Mouse (Mus musculus): Measurements from ENCODE around the gene Dbn1. TPM values are rescaled to one million over a fixed set of nuclear protein-coding genes. Genes with fewer than 3 reads are reported as not detected.
A peak's percentile ranks its signal among the peaks of the same experiment; 100 is the strongest.
"Not testable (repeated sequence)": the region's sequence is repeated elsewhere in the genome, so short reads cannot be mapped to it uniquely, and the experiment has no call there.

The Dbn1 gene
- polyA plus RNA-seq, 1 experiment from 2014 or later = 59.4 TPM

DNA sequence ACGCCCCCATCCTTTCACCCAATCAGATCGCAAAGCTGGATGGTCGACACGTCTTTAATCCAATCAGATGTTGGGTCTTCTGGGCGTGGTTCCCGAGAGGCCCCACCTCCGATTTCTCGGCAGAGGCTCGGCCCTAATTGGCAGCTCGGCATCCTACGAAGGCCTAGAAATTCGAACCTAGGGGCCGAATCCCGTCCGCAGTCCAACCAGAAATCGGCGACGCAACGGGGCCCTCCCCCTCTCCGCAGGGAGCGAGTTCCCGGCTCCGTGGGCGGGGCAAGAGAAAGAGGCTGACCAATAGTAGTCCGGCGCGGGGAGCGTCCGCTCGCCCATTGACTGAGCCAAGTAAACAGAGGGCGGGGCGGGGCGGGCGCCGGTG is 43.0 kb downstream of the Dbn1 start, which contains the start of gene Grk6:
Gene Grk6, plus strand, starts transcription at position 136 of the 379 bp plus-strand sequence.
- ATAC-seq (replicated peaks; ENCODE audit: extremely low read depth, insufficient read depth, low FRiP score) = peak; percentile 95
- H3K27me3 ChIP-seq (ENCODE audit: control insufficient read depth, insufficient read depth, low read length) = no peaks in the 10 kb centered on the region
- WGBS = under 1% methylated on average over 35 of the region's 35 CpGs

GRCm38 (mm10) chr13:55444286-55444936 is 43.5 kb downstream of the Dbn1 start:
- Histone ChIP-seq H3K36me3 (ENCODE audit: control insufficient read depth, insufficient read depth) (no peaks in the 10 kb centered on the region), H3K27me3 (ENCODE audit: control insufficient read depth, insufficient read depth, low read length) (no peaks in the 10 kb centered on the region), H3K4me1 (ENCODE audit: control insufficient read depth, insufficient read depth, low read length) (peaks cover 34% of the 10 kb centered on the region), H3K4me3 (ENCODE audit: low read length) (peak overlapping the region; percentile 89), H3K9ac (ENCODE audit: low read length) (peak overlapping the region; percentile 72), H3K27ac (ENCODE audit: low read length) (peak overlapping the region; percentile 97), H3K4me2 (ENCODE audit: low read depth, low read length) (peak overlapping the region; percentile 86), H3K9me3 (replicated peaks; ENCODE audit: control insufficient read depth, low read length) (no peaks in the 10 kb centered on the region)
- WGBS = 1% methylated on average over 33 of the region's 33 CpGs
- ATAC-seq (replicated peaks; ENCODE audit: extremely low read depth, insufficient read depth, low FRiP score) = peak; percentile 76

More for the DNA sequence above, 43.0 kb downstream of the Dbn1 start, which contains the start of gene Grk6:
- H3K27ac ChIP-seq (ENCODE audit: low read length) = peak within 1 kb of the TSS; percentile 97
- H3K4me3 ChIP-seq (ENCODE audit: low read length) = peak within 1 kb of the TSS; percentile 89
- peak within 1 kb of the TSS; percentile 97 for H3K9ac ChIP-seq (ENCODE audit: low read length)
- H3K36me3 ChIP-seq (ENCODE audit: control insufficient read depth, insufficient read depth) = no peaks in the 10 kb centered on the region; the same call in 1 of the 2 replicates
- H3K4me1 ChIP-seq (ENCODE audit: control insufficient read depth, insufficient read depth, low read length) = peaks cover 39% of the 10 kb centered on the region
- H3K9me3 ChIP-seq (replicated peaks; ENCODE audit: control insufficient read depth, low read length) = no peaks in the 10 kb centered on the region
- H3K4me2 ChIP-seq (ENCODE audit: low read depth, low read length) = peak within 1 kb of the TSS; percentile 94

GRCm38 (mm10) chr13:55443799-55444285 is 44.1 kb downstream of the Dbn1 start:
- Histone ChIP-seq H3K27me3 (ENCODE audit: control insufficient read depth, insufficient read depth, low read length) (no peaks in the 10 kb centered on the region), H3K9ac (ENCODE audit: low read length) (peak overlapping the region; percentile 72), H3K4me1 (ENCODE audit: control insufficient read depth, insufficient read depth, low read length) (peaks cover 28% of the 10 kb centered on the region), H3K4me3 (ENCODE audit: low read length) (peak overlapping the region; percentile 89), H3K27ac (ENCODE audit: low read length) (peak overlapping the region; percentile 97), H3K36me3 (ENCODE audit: control insufficient read depth, insufficient read depth) (no peaks in the 10 kb centered on the region), H3K4me2 (ENCODE audit: low read depth, low read length) (peak overlapping the region; percentile 86), H3K9me3 (replicated peaks; ENCODE audit: control insufficient read depth, low read length) (no peaks in the 10 kb centered on the region)
- no peak for ATAC-seq (replicated peaks; ENCODE audit: extremely low read depth, insufficient read depth, low FRiP score)
- WGBS = 35% methylated on average over 9 of the region's 9 CpGs

GRCm38 (mm10) chr13:55437111-55437629 is 50.7 kb downstream of the Dbn1 start:
- WGBS = 79% methylated on average over 15 of the region's 15 CpGs
- H3K27ac ChIP-seq (ENCODE audit: low read length); H3K9me3 ChIP-seq (replicated peaks; ENCODE audit: control insufficient read depth, low read length); H3K36me3 ChIP-seq (ENCODE audit: control insufficient read depth, insufficient read depth); H3K4me3 ChIP-seq (ENCODE audit: low read length); H3K27me3 ChIP-seq (ENCODE audit: control insufficient read depth, insufficient read depth, low read length); ATAC-seq (replicated peaks; ENCODE audit: extremely low read depth, insufficient read depth, low FRiP score); H3K4me2 ChIP-seq (ENCODE audit: low read depth, low read length); H3K9ac ChIP-seq (ENCODE audit: low read length); H3K4me1 ChIP-seq (ENCODE audit: control insufficient read depth, insufficient read depth, low read length): not testable (repeated sequence)

DNA sequence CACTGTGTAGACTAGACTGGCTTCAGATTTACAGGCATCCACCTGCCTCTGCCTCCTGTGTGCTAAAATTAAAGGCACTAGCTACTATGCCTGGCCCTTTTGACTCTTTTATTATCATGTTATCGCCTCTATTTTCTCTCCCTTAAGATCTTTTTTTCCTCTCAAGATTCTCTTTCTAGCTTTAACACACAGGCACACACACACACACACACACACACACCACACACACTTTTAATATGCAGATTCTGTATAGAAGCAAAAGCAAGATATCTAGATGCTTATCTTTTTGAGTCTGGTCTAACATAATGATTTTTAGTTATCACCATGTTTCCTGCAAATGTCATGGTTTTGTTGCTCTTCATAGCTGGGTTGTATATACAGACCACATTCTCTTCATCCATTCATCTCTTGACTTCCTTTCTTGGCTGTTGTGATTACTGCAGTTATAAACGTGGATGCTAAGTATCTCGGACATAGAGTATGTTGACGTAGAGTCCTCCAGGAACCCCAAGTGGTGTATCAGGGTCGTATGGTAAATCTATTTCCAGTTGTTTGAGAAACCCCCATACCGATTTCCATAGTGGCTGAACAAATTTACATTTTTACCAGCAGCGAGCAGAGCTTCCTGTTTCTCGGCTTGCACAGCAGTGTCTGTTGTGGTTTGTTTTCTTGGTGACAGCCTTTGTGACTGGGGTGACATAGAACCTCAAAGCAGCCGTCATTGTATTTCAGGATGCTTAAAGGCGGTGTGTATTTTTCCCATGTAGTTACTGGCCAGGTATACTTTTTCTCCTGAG is 55.8 kb downstream of the Dbn1 start:
- Histone ChIP-seq H3K4me1 (ENCODE audit: control insufficient read depth, insufficient read depth, low read length) (no peaks in the 10 kb centered on the region), H3K4me2 (ENCODE audit: low read depth, low read length) (no peak overlapping the region), H3K9ac (ENCODE audit: low read length) (no peak overlapping the region), H3K36me3 (ENCODE audit: control insufficient read depth, insufficient read depth) (no peaks in the 10 kb centered on the region), H3K9me3 (replicated peaks; ENCODE audit: control insufficient read depth, low read length) (no peaks in the 10 kb centered on the region), H3K4me3 (ENCODE audit: low read length) (no peak overlapping the region), H3K27ac (ENCODE audit: low read length) (no peak overlapping the region), H3K27me3 (ENCODE audit: control insufficient read depth, insufficient read depth, low read length) (0 out of 2 replicates have a peak, but pooled peaks cover 4% of the 10 kb centered on the region)
- ATAC-seq (replicated peaks; ENCODE audit: extremely low read depth, insufficient read depth, low FRiP score) = no peak
- 54% methylated on average over 10 of the region's 10 CpGs for WGBS

- Histone ChIP-seq H3K4me1 (ENCODE audit: control insufficient read depth, insufficient read depth, low read length) (no peaks in the 10 kb centered on the region), H3K36me3 (ENCODE audit: control insufficient read depth, insufficient read depth) (no peaks in the 10 kb centered on the region), H3K9ac (ENCODE audit: low read length) (no peak overlapping the region), H3K9me3 (replicated peaks; ENCODE audit: control insufficient read depth, low read length) (no peaks in the 10 kb centered on the region), H3K4me3 (ENCODE audit: low read length) (no peak overlapping the region), H3K27ac (ENCODE audit: low read length) (no peak overlapping the region), H3K4me2 (ENCODE audit: low read depth, low read length) (no peak overlapping the region), H3K27me3 (ENCODE audit: control insufficient read depth, insufficient read depth, low read length) (0 out of 2 replicates have a peak, but pooled peaks cover 5% of the 10 kb centered on the region)
- ATAC-seq (replicated peaks; ENCODE audit: extremely low read depth, insufficient read depth, low FRiP score) = no peak
- WGBS = 78% methylated on average over 2 of the region's 2 CpGs
Observed at GRCm38 (mm10) chr13:55430566-55430965, 57.3 kb downstream of the Dbn1 start.

- Histone ChIP-seq H3K4me3 (ENCODE audit: low read length) (no peak overlapping the region), H3K9me3 (replicated peaks; ENCODE audit: control insufficient read depth, low read length) (no peaks in the 10 kb centered on the region), H3K4me2 (ENCODE audit: low read depth, low read length) (no peak overlapping the region), H3K36me3 (ENCODE audit: control insufficient read depth, insufficient read depth) (no peaks in the 10 kb centered on the region), H3K27ac (ENCODE audit: low read length) (no peak overlapping the region), H3K9ac (ENCODE audit: low read length) (no peak overlapping the region), H3K4me1 (ENCODE audit: control insufficient read depth, insufficient read depth, low read length) (no peaks in the 10 kb centered on the region), H3K27me3 (ENCODE audit: control insufficient read depth, insufficient read depth, low read length) (0 out of 2 replicates have a peak, but pooled peaks cover 5% of the 10 kb centered on the region)
- 0 out of 2 replicates have a peak, but pooled peaks have one; percentile 45 for ATAC-seq (replicated peaks; ENCODE audit: extremely low read depth, insufficient read depth, low FRiP score)
- 62% methylated on average over 12 of the region's 12 CpGs for WGBS
Observed at GRCm38 (mm10) chr13:55429226-55429888, 58.6 kb downstream of the Dbn1 start.

DNA sequence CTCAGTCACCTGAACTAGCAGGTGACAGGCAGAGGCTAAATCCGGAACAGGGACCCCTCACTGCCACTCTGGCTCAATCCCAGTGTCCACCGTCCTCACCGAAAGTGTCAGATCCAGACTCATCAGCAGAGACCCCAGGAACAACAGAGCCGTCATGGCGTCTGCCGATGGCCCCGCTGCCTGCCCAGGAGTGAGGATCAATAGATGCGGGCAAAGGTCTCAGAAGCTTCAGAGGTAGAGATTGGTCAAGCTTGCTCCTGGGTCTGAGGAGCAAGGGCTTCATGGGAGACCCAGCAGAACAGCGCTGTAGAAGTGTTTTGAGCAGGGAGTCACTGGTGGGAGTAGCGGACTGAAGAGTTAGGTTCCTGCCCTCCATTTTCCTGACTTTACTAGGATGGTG is 61.3 kb downstream of the Dbn1 start, which contains the start of gene F12:
Gene F12, minus strand, starts transcription at position 181 of the 400 bp plus-strand sequence.
- Histone ChIP-seq H3K27me3 (ENCODE audit: control insufficient read depth, insufficient read depth, low read length) (peaks cover 18% of the 10 kb centered on the region), H3K9ac (ENCODE audit: low read length) (no peak within 1 kb of the TSS), H3K4me3 (ENCODE audit: low read length) (no peak within 1 kb of the TSS), H3K4me2 (ENCODE audit: low read depth, low read length) (no peak within 1 kb of the TSS), H3K9me3 (replicated peaks; ENCODE audit: control insufficient read depth, low read length) (no peaks in the 10 kb centered on the region), H3K27ac (ENCODE audit: low read length) (no peak within 1 kb of the TSS), H3K4me1 (ENCODE audit: control insufficient read depth, insufficient read depth, low read length) (no peaks in the 10 kb centered on the region), H3K36me3 (ENCODE audit: control insufficient read depth, insufficient read depth) (no peaks in the 10 kb centered on the region)
- 84% methylated on average over 10 of the region's 10 CpGs for WGBS
- no peak for ATAC-seq (replicated peaks; ENCODE audit: extremely low read depth, insufficient read depth, low FRiP score)
